Mouse (Mus musculus) kidney, embryonic 14.5 days (tissue): ENCODE measurements around the gene Gcg. TPM values are rescaled to one million over a fixed set of nuclear protein-coding genes. Genes with fewer than 3 reads are reported as not detected.

Source experiments
- ATAC-seq: fragments of 200-750 bp; cut with Nextera tagmentation; 2 replicates; pipeline ENCODE4 v1.8.0; 2017; ENCODE audit warnings: moderate number of reproducible peaks, mild to moderate bottlenecking, moderate TSS enrichment, moderate library complexity; ENCODE audit not compliant: low FRiP score, low TSS enrichment
- H3K27ac ChIP-seq: fragments of 300-500 bp; sonication (generic); 2 replicates; pipeline ENCODE4 v1.5.1; 2014; ENCODE audit warnings: low read depth, mild to moderate bottlenecking, low read length, moderate library complexity, mixed read lengths
- H3K27me3 ChIP-seq: fragments of 300-500 bp; sonication (generic); 2 replicates; pipeline ENCODE4 v1.6.1; 2014; ENCODE audit warnings: mild to moderate bottlenecking, low read length; ENCODE audit not compliant: control insufficient read depth, insufficient read depth
- H3K36me3 ChIP-seq: fragments of 300-500 bp; sonication (generic); 2 replicates; pipeline ENCODE4 v1.6.1; 2014; ENCODE audit warnings: low read length, mixed read lengths; ENCODE audit not compliant: control insufficient read depth, insufficient read depth
- H3K4me1 ChIP-seq: fragments of 300-500 bp; sonication (generic); 2 replicates; pipeline ENCODE4 v1.6.1; 2014; ENCODE audit warnings: low read length, mixed read lengths; ENCODE audit not compliant: control insufficient read depth, insufficient read depth
- H3K4me2 ChIP-seq: fragments of 300-500 bp; sonication (generic); replicated peaks from 2 replicates; pipeline ENCODE4 v1.6.1; 2014; ENCODE audit warnings: low read depth, mild to moderate bottlenecking, low read length
- H3K4me3 ChIP-seq: fragments of 300-500 bp; sonication (generic); 2 replicates; pipeline ENCODE4 v1.5.1; 2014; ENCODE audit warnings: mild to moderate bottlenecking, low read length
- H3K9ac ChIP-seq: fragments of 300-500 bp; sonication (generic); 2 replicates; pipeline ENCODE4 v1.6.1; 2014; ENCODE audit warnings: low read depth, mild to moderate bottlenecking, low read length, moderate library complexity
- H3K9me3 ChIP-seq: fragments of 300-500 bp; sonication (generic); 2 replicates; pipeline ENCODE4 v1.6.1; 2016; ENCODE audit warnings: low read length; ENCODE audit not compliant: control insufficient read depth
- WGBS: fragments of 180-500 bp; shearing (Covaris S2); extraction: QIAGEN DNeasy Blood & Tissue Kit; methylation state at CpG from one replicate; pipeline ENCODE4 v1.1.7; 2014; 5-methylcytosine and 5-hydroxymethylcytosine counted together
- polyA plus RNA-seq: library from polyadenylated mRNA; unstranded; fragments of >200 nt; fragmentation: Nextera tagmentation; extraction: Ambion mirVana; gene quantifications from 2 replicates; pipeline ENCODE4 v1.2.1, GENCODE M21; 2014

Gene Gcg
- polyA plus RNA-seq, 1 experiment from 2014 or later = not detected

GRCm38 (mm10) chr2:62450364-62450763 is 33.1 kb downstream of the Gcg start:
- Histone ChIP-seq H3K27ac (no peak overlapping the region), H3K27me3 (no peaks in the 10 kb centered on the region), H3K4me3 (no peak overlapping the region), H3K9me3 (no peaks in the 10 kb centered on the region), H3K36me3 (no peaks in the 10 kb centered on the region), H3K4me1 (no peaks in the 10 kb centered on the region), H3K4me2 (no peak overlapping the region), H3K9ac (no peak overlapping the region)
- ATAC-seq = no peak
- WGBS = 86% methylated on average over 6 of the region's 6 CpGs

DNA sequence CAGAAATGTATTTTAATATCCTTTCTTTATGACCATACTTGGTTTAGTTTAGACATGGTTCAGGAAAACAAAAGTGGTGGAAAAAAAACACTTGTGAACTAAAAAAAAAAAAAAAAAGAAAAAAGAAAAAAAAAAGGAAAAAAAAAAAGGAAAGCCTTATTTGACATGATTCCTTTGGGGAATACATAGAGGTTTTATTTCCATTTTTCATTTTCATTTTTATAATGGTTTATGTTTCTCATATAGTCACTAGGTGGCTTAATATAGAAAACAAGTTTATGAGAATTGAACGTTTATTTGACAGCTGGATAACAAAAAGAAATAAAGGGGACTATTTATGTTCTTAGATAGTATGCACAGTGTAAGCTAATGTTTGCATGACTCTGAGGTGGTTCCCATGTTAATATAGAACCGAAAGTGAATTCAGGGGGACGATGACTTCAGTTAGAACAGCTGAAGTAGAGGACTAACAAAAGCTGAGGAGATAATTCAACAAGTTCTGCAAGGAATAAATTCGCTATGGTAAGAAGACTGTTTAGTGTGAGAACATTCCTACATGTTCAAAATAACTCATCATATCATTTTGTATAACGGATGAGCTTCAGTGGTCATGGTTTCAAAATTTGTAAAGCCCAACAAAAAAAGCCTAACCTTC is 33.6 kb downstream of the Gcg start:
- Histone ChIP-seq H3K4me2 (no peak overlapping the region), H3K27ac (no peak overlapping the region), H3K4me3 (no peak overlapping the region), H3K9ac (no peak overlapping the region), H3K36me3 (no peaks in the 10 kb centered on the region), H3K9me3 (no peaks in the 10 kb centered on the region), H3K4me1 (no peaks in the 10 kb centered on the region), H3K27me3 (no peaks in the 10 kb centered on the region)
- no peak for ATAC-seq
- WGBS = 80% methylated on average over 5 of the region's 5 CpGs

DNA sequence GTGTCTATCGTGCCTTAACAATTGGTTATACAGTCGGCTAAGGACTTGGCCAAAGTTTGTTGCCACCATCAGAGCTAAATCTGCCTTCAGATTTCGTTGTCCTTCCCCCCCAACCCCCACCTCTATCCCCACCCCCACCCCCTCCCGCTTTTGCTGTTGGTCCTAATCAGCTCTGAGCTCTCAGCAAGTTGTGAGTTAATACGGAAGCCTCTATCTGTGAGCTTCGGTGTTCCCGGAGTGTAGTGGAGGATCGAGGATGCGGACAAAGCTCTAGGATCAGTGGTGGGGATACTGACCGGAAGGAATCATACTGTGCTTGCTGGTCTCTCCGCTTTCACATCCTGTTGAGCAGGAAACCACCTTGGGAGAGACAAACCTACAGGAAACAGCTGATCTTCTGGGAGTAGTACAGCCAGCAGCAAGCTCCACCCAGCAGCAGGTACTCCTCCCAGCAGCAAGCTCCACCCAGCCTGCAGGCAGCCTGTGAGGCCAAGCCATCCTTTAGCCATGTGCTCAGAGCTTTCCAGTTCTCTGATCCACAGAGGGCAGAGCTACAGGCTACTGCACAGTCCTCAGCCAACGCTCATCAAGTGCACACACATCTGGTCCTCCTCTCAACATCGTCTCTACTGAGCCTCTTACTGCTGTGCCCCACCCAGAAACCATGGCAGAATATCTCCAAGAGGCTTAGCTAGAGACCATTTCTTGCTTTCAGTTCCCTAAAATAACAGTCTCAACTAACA is 42.5 kb downstream of the Gcg start:
- Histone ChIP-seq H3K4me1 (no peaks in the 10 kb centered on the region), H3K27me3 (no peaks in the 10 kb centered on the region), H3K9me3 (no peaks in the 10 kb centered on the region), H3K9ac (no peak overlapping the region), H3K4me3 (no peak overlapping the region), H3K36me3 (no peaks in the 10 kb centered on the region), H3K4me2 (no peak overlapping the region), H3K27ac (no peak overlapping the region)
- 62% methylated on average over 13 of the region's 13 CpGs for WGBS
- ATAC-seq = peak; percentile 55; the same call in 1 of the 2 replicates

GRCm38 (mm10) chr2:62440083-62440482 is 43.4 kb downstream of the Gcg start:
- Histone ChIP-seq H3K4me1 (no peaks in the 10 kb centered on the region), H3K9ac (no peak overlapping the region), H3K36me3 (no peaks in the 10 kb centered on the region), H3K9me3 (no peaks in the 10 kb centered on the region), H3K4me3 (no peak overlapping the region), H3K4me2 (no peak overlapping the region), H3K27me3 (no peaks in the 10 kb centered on the region), H3K27ac (no peak overlapping the region)
- no peak for ATAC-seq
- WGBS = 82% methylated on average over 4 of the region's 4 CpGs

GRCm38 (mm10) chr2:62431245-62431795 is 52.1 kb downstream of the Gcg start:
- WGBS = 88% methylated on average over 8 of the region's 8 CpGs
- Histone ChIP-seq H3K9ac (no peak overlapping the region), H3K9me3 (no peaks in the 10 kb centered on the region), H3K27ac (no peak overlapping the region), H3K4me3 (no peak overlapping the region), H3K4me1 (no peaks in the 10 kb centered on the region), H3K27me3 (no peaks in the 10 kb centered on the region), H3K36me3 (no peaks in the 10 kb centered on the region), H3K4me2 (no peak overlapping the region)
- no peak for ATAC-seq

GRCm38 (mm10) chr2:62425941-62426340 is 57.5 kb downstream of the Gcg start:
- no peak for ATAC-seq
- no peaks in the 10 kb centered on the region for H3K4me1 ChIP-seq
- H3K27ac ChIP-seq = no peak overlapping the region
- 91% methylated on average over 3 of the region's 3 CpGs for WGBS
- H3K4me3 ChIP-seq = no peak overlapping the region
- H3K9me3 ChIP-seq = no peaks in the 10 kb centered on the region
- no peaks in the 10 kb centered on the region for H3K27me3 ChIP-seq
- H3K36me3 ChIP-seq = no peaks in the 10 kb centered on the region
- no peak overlapping the region for H3K9ac ChIP-seq
- H3K4me2 ChIP-seq = no peak overlapping the region

Other genes starting within 250 kb of the Gcg start
- 31.8 and 70.1 TPM in 2 replicates for gene Dpp4, start 71.4 kb downstream of the Gcg start, polyA plus RNA-seq
- gene Fap, start 90.4 kb upstream of the Gcg start, polyA plus RNA-seq = 4.1 and 4.8 TPM in 2 replicates
- 1.8 and 3.1 TPM in 2 replicates for gene Ifih1, start 162.6 kb upstream of the Gcg start, polyA plus RNA-seq
- gene Gca, start 180.6 kb upstream of the Gcg start, polyA plus RNA-seq = 15.3 and 20.6 TPM in 2 replicates